Mouse (Mus musculus) cortical plate, adult 2 months (tissue): ENCODE data around the gene Zmat5.

ENCODE experiments used
- CTCF ChIP-seq: fragments of 200-500 bp; IDR thresholded peaks from 2 replicates; pipeline ENCODE4 v1.5.1; 2011; ENCODE audit warnings: mild to moderate bottlenecking, control low read depth, low read length; ENCODE audit not compliant: insufficient read depth; ENCODE audit errors: extremely low read depth
- POLR2A ChIP-seq: fragments of 200-500 bp; IDR thresholded peaks from 2 replicates; pipeline ENCODE4 v1.6.1; 2011; ENCODE audit warnings: mild to moderate bottlenecking, low read length, control low read depth; ENCODE audit not compliant: insufficient read depth; ENCODE audit errors: extremely low read depth

GRCm38 (mm10) chr11:4684186-4684585 is 20.3 kb upstream of the Zmat5 start:
- TF ChIP-seq CTCF (no peak), POLR2A (no peak)
